Mouse (Mus musculus) E14TG2a.4 (cell line): ENCODE data around the gene Ccl24.

Source experiments
- CTCF ChIP-seq: conservative IDR thresholded peaks from 2 replicates; pipeline ENCODE4 v1.5.1; 2014; ENCODE audit warnings: low read length
- NANOG ChIP-seq: IDR thresholded peaks from 2 replicates; pipeline ENCODE4 v1.6.1; 2014; ENCODE audit warnings: borderline replicate concordance, low read length, mixed read lengths
- POU5F1 ChIP-seq: IDR thresholded peaks from 2 replicates; pipeline ENCODE4 v1.6.1; 2014; ENCODE audit warnings: low read length, borderline replicate concordance

DNA sequence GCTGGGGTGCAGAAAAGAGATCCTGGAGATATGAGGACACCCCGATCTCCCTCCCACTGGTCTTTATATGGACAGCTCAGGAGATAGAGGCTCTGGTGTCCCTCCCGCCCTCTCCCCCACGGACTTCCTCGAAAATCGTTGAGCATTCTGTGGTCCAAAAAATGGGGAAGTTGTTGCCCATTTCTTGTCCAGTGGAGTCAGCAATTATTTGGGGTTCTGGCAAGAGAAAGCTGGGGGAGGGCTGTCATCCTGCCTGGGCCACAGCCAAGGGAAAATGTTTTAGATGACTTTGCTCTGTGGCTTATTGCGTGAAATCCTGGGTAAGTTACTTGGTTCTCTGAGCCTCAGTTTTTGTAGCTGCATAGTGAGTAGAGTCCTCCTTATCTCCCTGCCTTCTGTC, at the start of gene Ccl24:
- TF ChIP-seq CTCF (no peak), POU5F1 (no peak), NANOG (no peak)
